Mouse (Mus musculus): ENCODE measurements around the gene Ctxn1. TPM values are rescaled to one million over a fixed set of nuclear protein-coding genes. Genes with fewer than 3 reads are reported as not detected.

Ctxn1 gene
- total and polyA plus RNA-seq, 3 experiments: 0.58 to 5.6 TPM; not detected in 1

GRCm38 (mm10) chr8:4212809-4213209 lies 46.3 kb downstream of the Ctxn1 start:
- Histone ChIP-seq H3K27ac (ENCODE audit: control insufficient read depth, low read depth, low read length) (no peak overlapping the region), H3K4me1 (ENCODE audit: control insufficient read depth in 1 of 2, insufficient read depth in 2 of 2, low read length in 2 of 2) (peaks cover 2 to 15% of the 10 kb centered on the region in 2 experiments; a peak in 3 of 4 replicates), H3K4me3 (ENCODE audit: control insufficient read depth in 1 of 2, insufficient read depth in 1 of 2, low read depth in 2 of 2, low read length in 2 of 2) (peak overlapping the region; percentile 60 to 88), H3K9ac (ENCODE audit: control insufficient read depth, low read depth, low read length, poor library complexity, severe bottlenecking) (peak overlapping the region; percentile 45), H3K36me3 (ENCODE audit: control insufficient read depth in 1 of 2, insufficient read depth in 2 of 2, low read length in 2 of 2) (no peaks in the 10 kb centered on the region; a peak in 1 of 4 replicates), H3K79me2 (ENCODE audit: control insufficient read depth, insufficient read depth, low read length, poor library complexity) (no peaks in the 10 kb centered on the region), H3K9me3 (replicated peaks; ENCODE audit: insufficient read depth, low read length) (no peaks in the 10 kb centered on the region), H3K27me3 (ENCODE audit: control insufficient read depth in 1 of 2, insufficient read depth in 2 of 2, low read length in 2 of 2) (no peaks in the 10 kb centered on the region)
- peak; percentile 46 for DNase-seq (ENCODE audit: low read depth, low spot score)
- TF ChIP-seq POLR2A (IDR thresholded peaks at IDR 0.05; ENCODE audit: control insufficient read depth in 1 of 2, insufficient read depth in 1 of 2, low read depth in 1 of 2, low read length in 2 of 2, poor library complexity in 1 of 2): no peak
- TF ChIP-seq BHLHE40 (IDR thresholded peaks at IDR 0.05; ENCODE audit: borderline replicate concordance, low read depth, low read length): no peak
- no peak for TF ChIP-seq HCFC1 (IDR thresholded peaks at IDR 0.05; ENCODE audit: low read depth, low read length)
- TF ChIP-seq USF1 (IDR thresholded peaks at IDR 0.05; ENCODE audit: low read depth, low read length): no peak
- no peak for TF ChIP-seq MYC (IDR thresholded peaks at IDR 0.05; ENCODE audit: low read depth, low read length)
- no peak for TF ChIP-seq E2F4 (IDR thresholded peaks at IDR 0.05; ENCODE audit: borderline replicate concordance, low read depth, low read length)
- no peak for TF ChIP-seq MYB (IDR thresholded peaks at IDR 0.05; ENCODE audit: low read depth, low read length)
- TF ChIP-seq MAZ (IDR thresholded peaks at IDR 0.05; ENCODE audit: low read depth, low read length): no peak
- TF ChIP-seq POLR2AphosphoS2 (IDR thresholded peaks at IDR 0.05; ENCODE audit: low read length): no peak
- no peak for TF ChIP-seq TCF12 (IDR thresholded peaks at IDR 0.05; ENCODE audit: low read depth, low read length)
- TF ChIP-seq KAT2A (conservative IDR thresholded peaks at IDR 0.05; ENCODE audit: low read depth, low read length): no peak
- no peak for TF ChIP-seq ELF1 (IDR thresholded peaks at IDR 0.05; ENCODE audit: low read depth, low read length)
- TF ChIP-seq ZKSCAN1 (IDR thresholded peaks at IDR 0.05; ENCODE audit: low read depth, low read length): no peak
- TF ChIP-seq GATA1 (IDR thresholded peaks at IDR 0.05; ENCODE audit: low read depth, low read length): no peak
- TF ChIP-seq CHD1 (IDR thresholded peaks at IDR 0.05; ENCODE audit: low read depth, low read length): no peak
- no peak for TF ChIP-seq UBTF (IDR thresholded peaks at IDR 0.05; ENCODE audit: borderline replicate concordance, insufficient read depth, low read depth, low read length)
- no peak for TF ChIP-seq ZMIZ1 (IDR thresholded peaks at IDR 0.05; ENCODE audit: low read depth, low read length)
- no peak for TF ChIP-seq MXI1 (IDR thresholded peaks at IDR 0.05; ENCODE audit: low read depth, low read length)
- no peak for TF ChIP-seq CHD2 (IDR thresholded peaks at IDR 0.05; ENCODE audit: low read length)

- no peak overlapping the region for H3K9ac ChIP-seq (ENCODE audit: control insufficient read depth, low read depth, low read length, poor library complexity, severe bottlenecking)
- H3K27ac ChIP-seq (ENCODE audit: control insufficient read depth, low read depth, low read length): no peak overlapping the region
- H3K79me2 ChIP-seq (ENCODE audit: control insufficient read depth, insufficient read depth, low read length, poor library complexity): no peaks in the 10 kb centered on the region
- H3K4me1 ChIP-seq (ENCODE audit: control insufficient read depth in 1 of 2, insufficient read depth in 2 of 2, low read length in 2 of 2): peaks cover 2 to 15% of the 10 kb centered on the region in 2 experiments; a peak in 3 of 4 replicates
- TF ChIP-seq RAD21 (IDR thresholded peaks at IDR 0.05; ENCODE audit: low read depth, low read length) (peak; percentile 3; the same call in 1 of the 2 replicates), ZNF384 (IDR thresholded peaks at IDR 0.05; ENCODE audit: low read depth, low read length) (no peak), CTCF (IDR thresholded peaks at IDR 0.05 in 2 of 3, conservative IDR thresholded peaks at IDR 0.05 in 1 of 3; ENCODE audit: control insufficient read depth in 1 of 3, insufficient read depth in 1 of 3, low read depth in 2 of 3, low read length in 3 of 3, poor library complexity in 1 of 3, severe bottlenecking in 1 of 3) (peak in 2 of 3 experiments; percentile 7 to 30; a peak in 2 of 6 replicates), SIN3A (IDR thresholded peaks at IDR 0.05; ENCODE audit: low read length) (no peak), MAZ (IDR thresholded peaks at IDR 0.05; ENCODE audit: low read depth, low read length) (no peak), SMC3 (IDR thresholded peaks at IDR 0.05; ENCODE audit: low read depth, low read length) (peak; percentile 35), MEF2A (IDR thresholded peaks at IDR 0.05; ENCODE audit: extremely low read depth, insufficient replicate concordance, low read depth, low read length, poor library complexity, severe bottlenecking) (no peak)
- H3K4me3 ChIP-seq (ENCODE audit: control insufficient read depth in 1 of 2, insufficient read depth in 1 of 2, low read depth in 2 of 2, low read length in 2 of 2): no peak overlapping the region
- peak; percentile 41 for DNase-seq (ENCODE audit: low read depth, low spot score)
- H3K9me3 ChIP-seq (replicated peaks; ENCODE audit: insufficient read depth, low read length): no peaks in the 10 kb centered on the region
- H3K27me3 ChIP-seq (ENCODE audit: control insufficient read depth in 1 of 2, insufficient read depth in 2 of 2, low read length in 2 of 2): no peaks in the 10 kb centered on the region
- H3K36me3 ChIP-seq (ENCODE audit: control insufficient read depth in 1 of 2, insufficient read depth in 2 of 2, low read length in 2 of 2): no peaks in the 10 kb centered on the region; a peak in 1 of 4 replicates
Measured at GRCm38 (mm10) chr8:4211097-4211496, 48.0 kb downstream of the Ctxn1 start.

All from MEL (cell line).